Mouse (Mus musculus) testis, adult 2 months (tissue): Measurements from ENCODE around the gene Mrpl47.

ENCODE experiments used
- CTCF ChIP-seq: fragments of 200-500 bp; IDR thresholded peaks from 2 replicates; pipeline ENCODE4 v1.5.1; 2012; ENCODE audit warnings: low read depth, mild to moderate bottlenecking, inconsistent platforms, low read length, moderate library complexity; ENCODE audit not compliant: control insufficient read depth, insufficient read depth, insufficient replicate concordance
- POLR2A ChIP-seq: fragments of 200-500 bp; IDR thresholded peaks from 2 replicates; pipeline ENCODE4 v1.6.1; 2012; ENCODE audit warnings: low read depth, mild to moderate bottlenecking, inconsistent platforms, low read length, moderate library complexity; ENCODE audit not compliant: control insufficient read depth

DNA sequence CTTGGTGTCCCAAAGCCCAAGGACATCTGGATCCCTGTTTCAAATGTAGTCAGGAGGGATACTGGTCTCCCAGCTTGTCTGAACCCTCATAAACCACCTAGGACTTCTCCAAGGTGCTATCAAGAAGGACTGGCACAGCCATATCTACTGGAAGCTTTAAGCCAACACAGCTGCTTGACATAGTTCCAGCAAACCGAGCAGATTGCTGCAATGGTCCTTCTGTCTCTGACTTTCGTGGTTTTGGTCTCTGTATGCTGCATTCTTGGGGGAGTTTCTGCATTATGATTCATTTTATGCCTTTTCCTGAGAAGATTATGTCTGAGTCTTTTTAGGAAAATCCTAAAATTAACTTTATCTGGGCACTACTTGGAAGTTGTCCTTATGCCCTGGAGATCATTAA, 33.4 kb upstream of the Mrpl47 start:
- TF ChIP-seq POLR2A (no peak), CTCF (no peak)
